Mouse (Mus musculus) limb, embryonic 11.5 days (tissue): Measurements from ENCODE around the gene Gm9837. TPM values are rescaled to one million over a fixed set of nuclear protein-coding genes. Genes with fewer than 3 reads are reported as not detected.
"Not testable (repeated sequence)": the region's sequence is repeated elsewhere in the genome, so short reads cannot be mapped to it uniquely, and the experiment has no call there.

ENCODE experiments used
- ATAC-seq: fragments of 200-750 bp; cut with Nextera tagmentation; 2 replicates; pipeline ENCODE4 v1.8.0; 2017; ENCODE audit warnings: low read depth; ENCODE audit not compliant: insufficient number of reproducible peaks, low FRiP score, low TSS enrichment
- DNase-seq: peaks from one replicate; pipeline ENCODE4 v3.0.0-alpha.2; 2015; ENCODE audit warnings: low spot score
- H3K27ac ChIP-seq: fragments of 300-500 bp; sonication (generic); replicated peaks from 2 replicates; pipeline ENCODE4 v1.5.1; 2014; ENCODE audit warnings: low read depth, mild to moderate bottlenecking, low read length
- H3K27me3 ChIP-seq: fragments of 300-500 bp; sonication (generic); 2 replicates; pipeline ENCODE4 v1.6.1; 2014; ENCODE audit warnings: mild to moderate bottlenecking, low read length, mixed read lengths; ENCODE audit not compliant: control insufficient read depth, insufficient read depth
- H3K36me3 ChIP-seq: fragments of 300-500 bp; sonication (generic); 2 replicates; pipeline ENCODE4 v1.6.1; 2014; ENCODE audit warnings: mild to moderate bottlenecking, low read length, moderate library complexity, mixed read lengths; ENCODE audit not compliant: control insufficient read depth, insufficient read depth
- H3K4me1 ChIP-seq: fragments of 300-500 bp; sonication (generic); 2 replicates; pipeline ENCODE4 v1.6.1; 2014; ENCODE audit warnings: low read length, mixed read lengths; ENCODE audit not compliant: control insufficient read depth, insufficient read depth
- H3K4me2 ChIP-seq: fragments of 300-500 bp; sonication (generic); 2 replicates; pipeline ENCODE4 v1.6.1; 2014; ENCODE audit warnings: low read depth, mild to moderate bottlenecking, moderate library complexity; ENCODE audit not compliant: severe bottlenecking
- H3K4me3 ChIP-seq: fragments of 300-500 bp; sonication (generic); 2 replicates; pipeline ENCODE4 v1.5.1; 2014; ENCODE audit warnings: low read depth, low read length
- H3K9ac ChIP-seq: fragments of 300-500 bp; sonication (generic); 2 replicates; pipeline ENCODE4 v1.6.1; 2014; ENCODE audit warnings: mild to moderate bottlenecking, low read length
- H3K9me3 ChIP-seq: fragments of 300-500 bp; sonication (generic); 2 replicates; pipeline ENCODE4 v1.6.1; 2016; ENCODE audit warnings: low read length; ENCODE audit not compliant: control insufficient read depth
- WGBS: fragments of 180-500 bp; shearing (Covaris S2); extraction: QIAGEN DNeasy Blood & Tissue Kit; methylation state at CpG from one replicate; pipeline ENCODE4 v1.1.7; 2014; 5-methylcytosine and 5-hydroxymethylcytosine counted together
- polyA plus RNA-seq: library from polyadenylated mRNA; unstranded; fragments of >200 nt; fragmentation: Nextera tagmentation; extraction: Ambion mirVana; gene quantifications from 2 replicates; pipeline ENCODE4 v1.2.1, GENCODE M21; 2014

Gene Gm9837
- polyA plus RNA-seq, 1 experiment from 2014 or later, result not detected

DNA sequence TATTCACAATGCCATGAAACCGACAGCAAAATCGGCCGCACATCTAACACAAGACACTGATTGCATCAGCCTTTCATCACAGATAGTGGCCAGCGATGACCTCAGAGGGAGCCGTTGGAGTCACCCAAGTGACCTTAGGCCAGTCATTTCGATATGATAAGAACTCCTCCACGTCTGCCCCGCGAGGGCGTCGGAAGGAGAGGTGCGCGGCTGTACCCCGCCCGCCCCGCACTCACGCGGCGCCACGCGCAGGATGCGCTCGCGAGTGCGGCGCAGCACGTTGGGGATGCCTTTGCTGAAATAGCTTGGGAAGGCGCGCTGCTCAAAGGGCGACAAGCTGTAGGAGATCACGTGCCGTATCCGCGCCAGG is 40.0 kb downstream of the Gm9837 start:
- no peaks in the 10 kb centered on the region for H3K27me3 ChIP-seq
- H3K4me1 ChIP-seq, result peaks cover 5% of the 10 kb centered on the region; the same call in 1 of the 2 replicates
- under 1% methylated on average over 34 of the region's 34 CpGs for WGBS
- ATAC-seq, result peak; percentile 23; the same call in 1 of the 2 replicates
- H3K4me3 ChIP-seq, result peak overlapping the region; percentile 69
- peak overlapping the region; percentile 76 for H3K9ac ChIP-seq
- H3K36me3 ChIP-seq, result peaks cover 7% of the 10 kb centered on the region
- H3K9me3 ChIP-seq, result no peaks in the 10 kb centered on the region
- H3K27ac ChIP-seq, result no peak overlapping the region
- H3K4me2 ChIP-seq, result peak overlapping the region; percentile 82
- DNase-seq, result no peak

DNA sequence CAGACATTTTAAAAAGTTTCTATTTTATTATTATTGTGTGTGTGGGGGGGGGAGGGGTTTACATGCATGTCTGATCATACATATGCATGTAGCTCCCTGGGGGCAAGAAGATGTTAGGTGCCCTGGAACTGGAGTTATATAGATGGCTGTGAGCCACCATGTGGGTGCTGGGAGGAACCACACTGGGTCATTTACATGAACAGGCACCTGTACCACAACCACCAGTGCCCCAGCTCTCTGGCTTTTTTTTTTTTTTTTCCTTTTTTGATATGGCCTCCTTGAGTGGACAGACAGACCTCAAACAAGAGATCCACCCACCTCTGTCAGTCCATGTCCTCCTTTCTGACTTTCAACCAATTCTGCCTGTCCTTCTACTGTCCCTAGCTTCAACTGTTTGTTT is 41.1 kb downstream of the Gm9837 start:
- Histone ChIP-seq H3K9ac (no peak overlapping the region), H3K27ac (no peak overlapping the region), H3K4me1 (peaks cover 5% of the 10 kb centered on the region; the same call in 1 of the 2 replicates), H3K9me3 (no peaks in the 10 kb centered on the region), H3K36me3 (peaks cover 7% of the 10 kb centered on the region), H3K4me2 (no peak overlapping the region), H3K4me3 (no peak overlapping the region), H3K27me3 (no peaks in the 10 kb centered on the region)
- ATAC-seq, result no peak
- no peak for DNase-seq

DNA sequence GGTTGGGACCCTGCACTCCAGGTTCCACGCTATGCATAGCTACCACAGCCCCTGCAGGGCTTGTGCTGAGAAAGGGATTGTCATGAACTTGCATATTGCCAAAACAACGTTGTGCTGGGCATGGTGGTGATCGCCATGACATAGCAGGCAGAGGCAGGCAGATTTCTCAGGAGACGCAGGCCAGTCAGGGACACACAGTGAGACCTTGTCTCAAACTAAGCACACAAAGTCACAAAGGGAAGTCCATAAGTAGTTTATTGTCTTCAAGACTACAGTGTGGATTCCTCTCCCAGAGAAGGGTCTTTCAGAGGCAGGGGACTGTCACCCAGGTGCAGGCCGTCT is 41.6 kb downstream of the Gm9837 start:
- WGBS, result 96% methylated on average over 5 of the region's 5 CpGs
- ATAC-seq (no peak), DNase-seq (no peak)
- H3K4me3 ChIP-seq, result no peak overlapping the region
- H3K4me1 ChIP-seq, result peaks cover 5% of the 10 kb centered on the region; the same call in 1 of the 2 replicates
- no peaks in the 10 kb centered on the region for H3K9me3 ChIP-seq
- peaks cover 7% of the 10 kb centered on the region for H3K36me3 ChIP-seq
- no peak overlapping the region for H3K4me2 ChIP-seq
- no peak overlapping the region for H3K9ac ChIP-seq
- H3K27ac ChIP-seq, result no peak overlapping the region
- no peaks in the 10 kb centered on the region for H3K27me3 ChIP-seq

DNA sequence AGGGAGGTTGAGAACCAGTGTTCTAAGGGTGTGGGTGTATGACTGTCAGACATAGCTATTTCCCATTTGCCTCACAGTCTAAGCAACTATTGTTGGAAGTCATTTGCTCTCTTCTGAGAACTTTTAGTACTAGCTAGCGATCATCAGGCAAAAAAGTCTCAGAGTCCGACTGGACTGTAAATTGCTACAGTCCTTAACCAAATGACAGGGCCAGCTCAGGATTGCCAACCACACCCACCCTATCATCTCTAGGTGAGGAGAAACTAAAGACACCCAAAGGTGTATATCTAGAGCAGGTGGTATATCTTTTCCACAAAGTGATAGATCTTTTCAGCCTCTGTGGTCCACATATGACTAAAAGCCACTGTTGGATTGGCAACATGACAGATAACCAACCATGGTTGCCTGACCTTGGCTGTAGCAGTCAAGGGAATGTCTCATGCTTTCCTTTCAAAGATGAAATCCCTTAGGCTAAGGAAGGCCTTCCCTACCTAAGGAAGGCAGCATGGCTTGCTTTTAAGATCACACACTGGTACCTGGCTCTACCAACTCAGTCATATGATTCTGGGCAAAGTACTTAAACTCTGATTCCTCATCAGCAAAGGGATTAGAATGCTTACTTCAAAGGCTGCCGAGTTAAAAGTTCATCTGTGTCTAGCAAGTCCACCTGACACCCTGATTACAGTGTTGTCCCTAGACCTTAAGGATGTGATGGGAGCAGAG is 42.1 kb downstream of the Gm9837 start:
- 87% methylated on average over 3 of the region's 3 CpGs for WGBS
- no peak for ATAC-seq
- Histone ChIP-seq H3K27me3 (no peaks in the 10 kb centered on the region), H3K4me2 (no peak overlapping the region), H3K36me3 (peaks cover 7% of the 10 kb centered on the region), H3K9me3 (no peaks in the 10 kb centered on the region), H3K9ac (no peak overlapping the region), H3K4me1 (peaks cover 5% of the 10 kb centered on the region; the same call in 1 of the 2 replicates), H3K27ac (no peak overlapping the region), H3K4me3 (no peak overlapping the region)
- DNase-seq, result no peak

DNA sequence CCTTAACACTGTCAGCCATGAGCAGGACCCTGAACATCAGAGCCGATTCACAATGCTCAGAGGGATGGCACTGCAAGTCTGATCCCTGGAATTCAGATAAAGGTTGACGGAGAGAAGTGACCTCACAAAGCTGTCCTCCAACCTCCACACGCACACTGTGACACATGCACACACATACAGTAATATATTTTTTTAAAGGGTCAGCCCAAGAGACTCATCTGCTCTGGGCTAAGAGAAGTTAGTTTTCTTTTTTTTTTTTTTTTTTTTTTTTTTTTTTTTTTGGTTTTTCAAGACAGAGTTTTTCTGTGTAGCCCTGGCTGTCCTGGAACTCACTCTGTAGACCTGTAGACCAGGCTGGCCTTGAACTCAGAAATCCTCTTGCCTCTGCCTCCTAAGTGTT is 43.4 kb downstream of the Gm9837 start:
- H3K4me1 ChIP-seq, DNase-seq, H3K27me3 ChIP-seq, ATAC-seq, H3K4me2 ChIP-seq, H3K9ac ChIP-seq, H3K9me3 ChIP-seq, H3K27ac ChIP-seq, H3K4me3 ChIP-seq, H3K36me3 ChIP-seq: not testable (repeated sequence)
- 94% methylated on average over 3 of the region's 3 CpGs for WGBS

DNA sequence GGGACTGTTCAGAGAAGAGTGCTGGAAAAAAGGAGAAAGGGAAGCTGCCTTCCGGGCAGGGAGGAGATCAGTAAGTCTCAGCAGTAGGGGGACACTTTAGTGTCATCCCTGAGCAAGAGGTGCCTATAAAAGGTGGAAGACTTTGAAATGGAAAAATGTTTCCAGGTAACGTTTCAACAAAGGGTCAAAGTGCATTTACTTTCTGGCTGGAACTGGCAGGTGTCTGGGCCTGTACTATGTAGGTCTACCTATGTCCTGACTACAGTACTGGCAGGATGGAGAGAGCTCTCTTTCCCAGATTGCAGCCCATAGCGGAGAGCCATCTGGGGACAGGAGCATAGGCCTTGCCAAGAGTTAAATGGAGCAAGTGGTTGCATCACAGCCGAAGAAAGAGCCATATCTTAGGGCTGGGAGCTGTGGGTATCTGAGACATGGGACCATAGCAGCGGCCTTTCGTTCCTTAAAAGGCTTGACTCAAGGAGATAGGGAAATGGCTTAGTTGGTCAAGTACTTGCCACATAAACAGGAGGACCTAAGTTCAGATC is 44.5 kb downstream of the Gm9837 start:
- WGBS, result 85% methylated on average over 6 of the region's 6 CpGs
- H3K9me3 ChIP-seq, result no peaks in the 10 kb centered on the region
- no peak for DNase-seq
- no peak overlapping the region for H3K27ac ChIP-seq
- no peak for ATAC-seq
- H3K36me3 ChIP-seq, result peaks cover 8% of the 10 kb centered on the region
- no peak overlapping the region for H3K4me3 ChIP-seq
- H3K9ac ChIP-seq, result no peak overlapping the region
- no peak overlapping the region for H3K4me2 ChIP-seq
- H3K4me1 ChIP-seq, result peaks cover 5% of the 10 kb centered on the region; the same call in 1 of the 2 replicates
- no peaks in the 10 kb centered on the region for H3K27me3 ChIP-seq

DNA sequence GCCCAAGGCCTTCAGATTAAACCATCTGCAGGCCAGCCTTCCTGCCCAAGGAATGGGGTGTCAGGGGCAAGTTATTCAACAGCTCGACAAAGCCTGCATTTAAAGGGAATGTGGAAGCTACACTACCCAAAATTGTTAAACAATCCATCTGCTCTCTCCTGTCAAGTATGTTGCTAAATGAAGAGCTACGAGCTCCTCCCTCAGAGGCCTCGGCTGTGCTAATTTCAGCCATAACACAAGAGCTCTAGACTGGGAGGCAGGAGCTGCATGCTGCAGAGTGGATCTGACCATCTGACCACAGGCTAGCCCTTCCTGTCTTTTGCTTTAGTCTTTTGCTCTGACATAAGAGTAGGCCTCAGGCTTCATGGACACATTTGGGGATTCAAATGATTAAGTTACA is 45.0 kb downstream of the Gm9837 start:
- 66% methylated on average over 3 of the region's 3 CpGs for WGBS
- no peaks in the 10 kb centered on the region for H3K27me3 ChIP-seq
- H3K27ac ChIP-seq, result no peak overlapping the region

DNA sequence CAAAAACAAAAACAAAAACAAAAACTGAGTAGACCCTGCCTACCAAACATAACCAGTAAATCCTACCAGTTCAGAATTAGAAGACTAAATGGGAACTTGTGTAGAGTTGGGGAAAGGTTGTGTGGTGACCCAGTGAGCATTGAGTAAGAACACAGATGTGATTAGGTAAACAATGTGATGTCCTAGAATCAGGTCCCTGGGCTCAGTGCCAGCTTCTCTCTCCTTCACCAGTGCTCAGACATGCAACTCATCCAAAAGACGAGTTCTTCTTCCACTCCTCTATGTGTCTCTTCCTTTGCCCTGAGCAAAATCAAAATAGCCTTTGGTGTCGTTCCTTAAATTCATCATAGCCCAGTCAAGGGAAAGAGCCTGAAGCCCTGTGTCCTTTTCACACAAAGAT is 45.5 kb downstream of the Gm9837 start:
- ATAC-seq, result no peak
- 94% methylated on average over 2 of the region's 2 CpGs for WGBS

More for the DNA sequence above, 45.0 kb downstream of the Gm9837 start:
- Histone ChIP-seq H3K9me3 (no peaks in the 10 kb centered on the region), H3K36me3 (peaks cover 8% of the 10 kb centered on the region), H3K4me2 (no peak overlapping the region), H3K9ac (no peak overlapping the region), H3K4me3 (no peak overlapping the region), H3K4me1 (peaks cover 5% of the 10 kb centered on the region; the same call in 1 of the 2 replicates)
- ATAC-seq, result no peak
- no peak for DNase-seq

More for the DNA sequence above, 45.5 kb downstream of the Gm9837 start:
- peaks cover 8% of the 10 kb centered on the region for H3K36me3 ChIP-seq
- no peak overlapping the region for H3K9ac ChIP-seq
- DNase-seq, result no peak
- H3K27me3 ChIP-seq, result no peaks in the 10 kb centered on the region
- H3K27ac ChIP-seq, result no peak overlapping the region
- H3K4me2 ChIP-seq, result no peak overlapping the region
- peaks cover 4% of the 10 kb centered on the region; the same call in 1 of the 2 replicates for H3K4me1 ChIP-seq
- no peak overlapping the region for H3K4me3 ChIP-seq
- no peaks in the 10 kb centered on the region for H3K9me3 ChIP-seq
